In genomic region chr5:124552558-124553307, GRCm38 (mm10) we compare ENCODE assay signal across 8 mouse cellular contexts. TPM values are rescaled to one million over a fixed set of nuclear protein-coding genes. Genes with fewer than 3 reads are reported as not detected.
DNase-seq lines count a peak whose midpoint lies in the region; ATAC-seq and TF ChIP-seq lines count a peak whose summit lies in the region.

Gene Ddx55, plus strand, starts transcription at chr5:124552864.

- peaks cover 17% of the 10 kb centered on the region for H3K4me1 ChIP-seq in forebrain, embryonic 10.5 days
- peaks cover 14% of the 10 kb centered on the region for H3K4me1 ChIP-seq in heart, embryonic 15.5 days (replicated peaks)
- peaks cover 12% of the 10 kb centered on the region for H3K4me1 ChIP-seq in liver, embryonic 16.5 days (ENCODE audit: control insufficient read depth, low read depth, low read length)
- peaks cover 21% of the 10 kb centered on the region for H3K4me1 ChIP-seq in neural tube, embryonic 13.5 days (replicated peaks)
- no peaks in the 10 kb centered on the region; the same call in 1 of the 2 replicates for H3K4me1 ChIP-seq in testis, adult 2 months (ENCODE audit: control insufficient read depth, insufficient read depth, low read length)

- peak within 1 kb of the TSS; percentile 86 for H3K27ac ChIP-seq in forebrain, embryonic 10.5 days
- H3K27ac ChIP-seq in heart, embryonic 15.5 days: peak within 1 kb of the TSS; percentile 88
- H3K27ac ChIP-seq in liver, embryonic 16.5 days (ENCODE audit: low read length): peak within 1 kb of the TSS; percentile 73
- H3K27ac ChIP-seq in neural tube, embryonic 13.5 days (replicated peaks): peak within 1 kb of the TSS; percentile 87
- peak within 1 kb of the TSS; percentile 58 for H3K27ac ChIP-seq in testis, adult 2 months (ENCODE audit: control insufficient read depth, insufficient read depth, low read depth, low read length)

- ATAC-seq in heart, embryonic 15.5 days (replicated peaks; ENCODE audit: insufficient number of reproducible peaks, insufficient read depth, low FRiP score, low read depth): peak; percentile 85
- ATAC-seq in liver, embryonic 16.5 days (ENCODE audit: low read depth): peak; percentile 82
- ATAC-seq in neural tube, embryonic 13.5 days (ENCODE audit: low read depth): peak; percentile 82

- no peak for TF ChIP-seq CTCF in testis, adult 2 months (IDR thresholded peaks at IDR 0.05; ENCODE audit: control insufficient read depth, insufficient read depth, insufficient replicate concordance, low read depth, low read length)

- no peaks in the 10 kb centered on the region for H3K27me3 ChIP-seq in forebrain, embryonic 10.5 days (ENCODE audit: poor library complexity, severe bottlenecking)
- H3K27me3 ChIP-seq in heart, embryonic 15.5 days: no peaks in the 10 kb centered on the region
- H3K27me3 ChIP-seq in liver, embryonic 16.5 days (ENCODE audit: control insufficient read depth, insufficient read depth, low read depth, low read length): no peaks in the 10 kb centered on the region
- no peaks in the 10 kb centered on the region for H3K27me3 ChIP-seq in neural tube, embryonic 13.5 days
- H3K27me3 ChIP-seq in testis, adult 2 months (ENCODE audit: control insufficient read depth, insufficient read depth, low read length): no peaks in the 10 kb centered on the region

- peak; percentile 86 for TF ChIP-seq POLR2A in testis, adult 2 months (IDR thresholded peaks at IDR 0.05; ENCODE audit: control insufficient read depth, low read depth, low read length)

- peak; percentile 90 to 91 for DNase-seq in CD8-positive naive resting alpha-beta T cell, adult 2 months (ENCODE audit: low read depth in 2 of 2, low spot score in 2 of 2)
- peak; percentile 75 for DNase-seq in c-Kit-negative CD71-positive TER-119-positive erythroid progenitor cells, embryonic 14.5 days (ENCODE audit: low read depth, low spot score)
- DNase-seq in forebrain, embryonic 10.5 days (ENCODE audit: extremely low spot score, low spot score): peak; percentile 91
- peak; percentile 89 to 94 for DNase-seq in kidney, postnatal 25 days

- H3K9me3 ChIP-seq in forebrain, embryonic 10.5 days: no peaks in the 10 kb centered on the region
- no peaks in the 10 kb centered on the region for H3K9me3 ChIP-seq in heart, embryonic 15.5 days (replicated peaks)
- no peaks in the 10 kb centered on the region for H3K9me3 ChIP-seq in liver, embryonic 16.5 days (replicated peaks; ENCODE audit: control insufficient read depth, low read length)
- H3K9me3 ChIP-seq in neural tube, embryonic 13.5 days: no peaks in the 10 kb centered on the region

- WGBS in forebrain, embryonic 10.5 days: under 1% methylated on average over 66 of the region's 66 CpGs
- WGBS in heart, embryonic 15.5 days: under 1% methylated on average over 66 of the region's 66 CpGs
- under 1% methylated on average over 66 of the region's 66 CpGs for WGBS in liver, embryonic 16.5 days (ENCODE audit: insufficient replicate concordance)
- whole genome bisulfite sequencing in neural tube, embryonic 13.5 days: under 1% methylated on average over 66 of the region's 66 CpGs

- H3K36me3 ChIP-seq in forebrain, embryonic 10.5 days (replicated peaks): peaks cover 57% of the 10 kb centered on the region
- peaks cover 18% of the 10 kb centered on the region for H3K36me3 ChIP-seq in heart, embryonic 15.5 days
- peaks cover 17% of the 10 kb centered on the region for H3K36me3 ChIP-seq in liver, embryonic 16.5 days (ENCODE audit: control insufficient read depth, insufficient read depth)
- H3K36me3 ChIP-seq in neural tube, embryonic 13.5 days: peaks cover 46% of the 10 kb centered on the region
- H3K36me3 ChIP-seq in testis, adult 2 months (ENCODE audit: control insufficient read depth, insufficient read depth, low read length): peaks cover 3% of the 10 kb centered on the region

- H3K4me2 ChIP-seq in heart, embryonic 15.5 days: peak within 1 kb of the TSS; percentile 89
- H3K4me2 ChIP-seq in liver, embryonic 16.5 days (ENCODE audit: low read depth, low read length): peak within 1 kb of the TSS; percentile 91
- H3K4me2 ChIP-seq in neural tube, embryonic 13.5 days: peak within 1 kb of the TSS; percentile 72

- peak within 1 kb of the TSS; percentile 78 for H3K9ac ChIP-seq in heart, embryonic 15.5 days
- H3K9ac ChIP-seq in liver, embryonic 16.5 days (ENCODE audit: low read depth, low read length): peak within 1 kb of the TSS; percentile 74
- H3K9ac ChIP-seq in neural tube, embryonic 13.5 days: peak within 1 kb of the TSS; percentile 84

- H3K4me3 ChIP-seq in forebrain, embryonic 10.5 days: peak within 1 kb of the TSS; percentile 90
- H3K4me3 ChIP-seq in heart, embryonic 15.5 days: peak within 1 kb of the TSS; percentile 99
- H3K4me3 ChIP-seq in liver, embryonic 16.5 days (ENCODE audit: low read depth, low read length): peak within 1 kb of the TSS; percentile 83
- H3K4me3 ChIP-seq in neural tube, embryonic 13.5 days: peak within 1 kb of the TSS; percentile 90
- H3K4me3 ChIP-seq in testis, adult 2 months (ENCODE audit: control insufficient read depth, low read depth, low read length): peak within 1 kb of the TSS; percentile 92

RNA-seq across cellular contexts. Expression of gene Ddx55, which starts in this region (rescaled TPM):
- polyA plus RNA-seq in forebrain, embryonic 10.5 days (2016; fragmentation: Nextera tagmentation; extraction: Ambion mirVana): 18.1 and 21.7 TPM in 2 replicates
- polyA plus RNA-seq in heart, embryonic 15.5 days (2015; fragmentation: Nextera tagmentation; extraction: Ambion mirVana): 6.7 and 8.7 TPM in 2 replicates
- 4.6 and 4.9 TPM in 2 replicates for polyA plus RNA-seq in liver, embryonic 16.5 days (2015; fragmentation: Nextera tagmentation; extraction: Ambion mirVana)
- polyA plus RNA-seq in neural tube, embryonic 13.5 days (2015; fragmentation: Nextera tagmentation; extraction: Ambion mirVana): 24.3 and 24.6 TPM in 2 replicates
- 4.8 and 4.9 TPM in 2 replicates for polyA plus RNA-seq in testis, adult 2 months (2012; rRNA removed)

Comparison
In these comparisons a context has a peak if more than half of its experiments do, and no peak if none do; other contexts are left out.
1. Peak in every context shown above with its lines: DNase-seq, ATAC-seq, H3K4me3 ChIP-seq and H3K27ac ChIP-seq.